In genomic region chr13:63274488-63275166, GRCm38 (mm10) we compare ENCODE assay signal across 8 mouse cellular contexts.
DNase-seq lines count a peak whose midpoint lies in the region; ATAC-seq and TF ChIP-seq lines count a peak whose summit lies in the region.

No protein-coding gene starts in this region.

- H3K27ac ChIP-seq in forebrain, embryonic 10.5 days = no peak overlapping the region
- no peak overlapping the region for H3K27ac ChIP-seq in forebrain, embryonic 16.5 days (ENCODE audit: low read length)
- H3K27ac ChIP-seq in liver, embryonic 11.5 days (ENCODE audit: low read depth, low read length) = no peak overlapping the region
- H3K27ac ChIP-seq in liver, embryonic 12.5 days = no peak overlapping the region
- H3K27ac ChIP-seq in embryonic fibroblast, embryonic 13.5 days (ENCODE audit: insufficient read depth, low read length) = peak overlapping the region; percentile 6
- H3K27ac ChIP-seq in neural tube, embryonic 12.5 days = no peak overlapping the region

- DNase-seq in forebrain, embryonic 10.5 days (ENCODE audit: extremely low spot score, low spot score) = no peak
- DNase-seq in liver, embryonic 11.5 days (ENCODE audit: low spot score) = no peak
- no peak for DNase-seq in thymus, postnatal 10 days (ENCODE audit: low spot score in 2 of 2)

- peaks cover 75% of the 10 kb centered on the region for H3K27me3 ChIP-seq in forebrain, embryonic 10.5 days (ENCODE audit: poor library complexity, severe bottlenecking)
- H3K27me3 ChIP-seq in forebrain, embryonic 16.5 days (replicated peaks; ENCODE audit: control insufficient read depth, insufficient read depth, low read length) = no peaks in the 10 kb centered on the region
- H3K27me3 ChIP-seq in liver, embryonic 11.5 days (replicated peaks; ENCODE audit: control insufficient read depth, insufficient read depth, low read length) = peaks cover 5% of the 10 kb centered on the region; the same call in 1 of the 2 replicates
- H3K27me3 ChIP-seq in liver, embryonic 12.5 days (replicated peaks) = peaks cover 14% of the 10 kb centered on the region; the same call in 1 of the 2 replicates
- H3K27me3 ChIP-seq in neural tube, embryonic 12.5 days (replicated peaks) = peaks cover 11% of the 10 kb centered on the region; the same call in 1 of the 2 replicates

- ATAC-seq in forebrain, embryonic 16.5 days = no peak
- ATAC-seq in liver, embryonic 11.5 days (replicated peaks; ENCODE audit: low FRiP score) = no peak
- ATAC-seq in liver, embryonic 12.5 days = no peak
- ATAC-seq in neural tube, embryonic 12.5 days (ENCODE audit: low FRiP score, low read depth) = no peak
- no peak for ATAC-seq in frontal cortex, adult (ENCODE audit: low TSS enrichment)

- H3K9me3 ChIP-seq in forebrain, embryonic 10.5 days = no peaks in the 10 kb centered on the region
- no peaks in the 10 kb centered on the region for H3K9me3 ChIP-seq in forebrain, embryonic 16.5 days (ENCODE audit: control insufficient read depth, low read length)
- no peaks in the 10 kb centered on the region for H3K9me3 ChIP-seq in liver, embryonic 11.5 days (ENCODE audit: control insufficient read depth, low read length)
- no peaks in the 10 kb centered on the region for H3K9me3 ChIP-seq in liver, embryonic 12.5 days (replicated peaks)
- no peaks in the 10 kb centered on the region for H3K9me3 ChIP-seq in neural tube, embryonic 12.5 days

- H3K4me1 ChIP-seq in forebrain, embryonic 10.5 days = peaks cover 69% of the 10 kb centered on the region
- peaks cover 17% of the 10 kb centered on the region for H3K4me1 ChIP-seq in forebrain, embryonic 16.5 days (replicated peaks; ENCODE audit: control insufficient read depth, insufficient read depth, low read length)
- peaks cover 15% of the 10 kb centered on the region for H3K4me1 ChIP-seq in liver, embryonic 11.5 days (replicated peaks; ENCODE audit: control insufficient read depth, insufficient read depth, low read length)
- peaks cover 37% of the 10 kb centered on the region for H3K4me1 ChIP-seq in liver, embryonic 12.5 days
- H3K4me1 ChIP-seq in embryonic fibroblast, embryonic 13.5 days (ENCODE audit: control insufficient read depth, insufficient read depth, low read length) = peaks cover 23% of the 10 kb centered on the region
- H3K4me1 ChIP-seq in neural tube, embryonic 12.5 days = peaks cover 35% of the 10 kb centered on the region

- TF ChIP-seq POLR2A in embryonic fibroblast, embryonic 13.5 days (IDR thresholded peaks at IDR 0.05; ENCODE audit: low read depth, low read length) = no peak

- H3K36me3 ChIP-seq in forebrain, embryonic 10.5 days (replicated peaks) = no peaks in the 10 kb centered on the region
- no peaks in the 10 kb centered on the region for H3K36me3 ChIP-seq in forebrain, embryonic 16.5 days (ENCODE audit: control insufficient read depth, insufficient read depth)
- H3K36me3 ChIP-seq in liver, embryonic 11.5 days (ENCODE audit: control insufficient read depth, insufficient read depth, low read length) = no peaks in the 10 kb centered on the region
- H3K36me3 ChIP-seq in liver, embryonic 12.5 days = no peaks in the 10 kb centered on the region
- no peaks in the 10 kb centered on the region for H3K36me3 ChIP-seq in neural tube, embryonic 12.5 days

- 85% methylated on average over 10 of the region's 10 CpGs for WGBS in forebrain, embryonic 10.5 days
- 63% methylated on average over 10 of the region's 10 CpGs for WGBS in forebrain, embryonic 16.5 days
- WGBS in liver, embryonic 11.5 days = 86% methylated on average over 10 of the region's 10 CpGs
- 75% methylated on average over 10 of the region's 10 CpGs for WGBS in liver, embryonic 12.5 days (ENCODE audit: insufficient replicate concordance)
- 75% methylated on average over 10 of the region's 10 CpGs for WGBS in neural tube, embryonic 12.5 days

- H3K4me3 ChIP-seq in forebrain, embryonic 10.5 days = peak overlapping the region; percentile 59; the same call in 1 of the 2 replicates
- H3K4me3 ChIP-seq in forebrain, embryonic 16.5 days (replicated peaks; ENCODE audit: low read length) = no peak overlapping the region
- no peak overlapping the region for H3K4me3 ChIP-seq in liver, embryonic 11.5 days (ENCODE audit: low read depth, low read length)
- no peak overlapping the region for H3K4me3 ChIP-seq in liver, embryonic 12.5 days
- peak overlapping the region; percentile 36 for H3K4me3 ChIP-seq in embryonic fibroblast, embryonic 13.5 days (ENCODE audit: insufficient read depth, low read length)
- no peak overlapping the region for H3K4me3 ChIP-seq in neural tube, embryonic 12.5 days

- H3K9ac ChIP-seq in forebrain, embryonic 16.5 days (replicated peaks; ENCODE audit: low read depth, low read length) = no peak overlapping the region
- H3K9ac ChIP-seq in liver, embryonic 11.5 days (ENCODE audit: low read depth, low read length) = no peak overlapping the region
- no peak overlapping the region for H3K9ac ChIP-seq in liver, embryonic 12.5 days
- H3K9ac ChIP-seq in neural tube, embryonic 12.5 days = no peak overlapping the region

- no peak for TF ChIP-seq CTCF in embryonic fibroblast, embryonic 13.5 days (IDR thresholded peaks at IDR 0.05; ENCODE audit: borderline replicate concordance, insufficient read depth, low read length)

- H3K4me2 ChIP-seq in forebrain, embryonic 16.5 days (ENCODE audit: low read length) = no peak overlapping the region
- H3K4me2 ChIP-seq in liver, embryonic 11.5 days = peak overlapping the region; percentile 0; the same call in 1 of the 2 replicates
- no peak overlapping the region; the same call in 1 of the 2 replicates for H3K4me2 ChIP-seq in liver, embryonic 12.5 days
- H3K4me2 ChIP-seq in neural tube, embryonic 12.5 days (replicated peaks) = peak overlapping the region; percentile 49

Comparison
In these comparisons a context has a peak if more than half of its experiments do, and no peak if none do; other contexts are left out.
1. H3K4me3 ChIP-seq: peak in forebrain, embryonic 10.5 days (single experiment) and embryonic fibroblast, embryonic 13.5 days (single experiment); none in forebrain, embryonic 16.5 days (single experiment), liver, embryonic 11.5 days (single experiment), liver, embryonic 12.5 days (single experiment) and neural tube, embryonic 12.5 days (single experiment).
2. H3K4me2 ChIP-seq: peak in liver, embryonic 11.5 days (single experiment) and neural tube, embryonic 12.5 days (single experiment); none in forebrain, embryonic 16.5 days (single experiment) and liver, embryonic 12.5 days (single experiment).